8 mouse cellular contexts compared by ENCODE assay signal in the genomic region with DNA sequence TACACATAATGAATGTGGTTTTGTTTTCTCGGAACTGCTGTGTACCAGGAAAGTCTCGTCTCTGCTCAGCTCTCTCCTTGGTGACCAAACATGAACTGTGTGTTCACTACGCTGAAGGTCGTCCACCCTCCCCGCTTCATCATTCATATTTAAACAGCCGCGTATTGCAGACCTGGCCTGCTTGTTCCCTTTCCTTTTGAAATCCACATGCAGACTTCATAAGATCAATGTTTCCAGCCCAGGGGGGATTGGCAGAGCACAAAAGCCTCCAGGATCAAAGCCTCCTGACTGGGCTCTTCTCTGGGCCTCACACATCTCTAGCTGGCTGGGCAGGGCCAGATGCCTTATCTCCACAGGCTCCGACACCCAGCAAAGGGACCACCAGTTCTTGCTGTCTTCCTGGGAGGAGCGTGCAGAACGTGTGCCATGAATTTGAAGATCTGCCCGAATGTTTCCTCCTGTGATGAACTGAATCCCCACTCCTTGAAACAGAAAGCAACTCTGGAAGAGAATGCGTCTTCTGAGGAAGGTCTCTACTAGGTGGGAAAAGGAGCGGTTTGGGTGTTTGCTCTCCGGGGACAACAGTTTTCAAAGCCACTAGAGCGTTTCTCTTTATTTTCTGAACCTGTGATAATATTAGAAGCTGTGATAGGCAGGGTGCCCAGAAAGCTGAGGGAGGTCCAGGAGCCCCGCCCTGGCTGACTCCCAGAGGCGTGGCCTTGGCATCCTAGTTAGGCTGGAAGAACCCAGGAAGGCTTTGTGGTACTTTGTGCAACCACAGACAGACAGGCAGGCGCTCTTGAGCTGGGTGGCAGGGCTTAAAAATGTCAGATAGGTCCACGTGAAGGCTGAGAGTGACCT. TPM values are rescaled to one million over a fixed set of nuclear protein-coding genes. Genes with fewer than 3 reads are reported as not detected.
DNase-seq lines count a peak whose midpoint lies in the region; ATAC-seq and TF ChIP-seq lines count a peak whose summit lies in the region.

No protein-coding gene starts in this region.

- WGBS in liver, embryonic 12.5 days (ENCODE audit: insufficient replicate concordance) = 22% methylated on average over 19 of the region's 19 CpGs

- 0 out of 2 replicates have a peak overlapping the region, but pooled peaks have one; percentile 1 for H3K4me3 ChIP-seq in gastrocnemius, adult 2 months
- peak overlapping the region; percentile 62 for H3K4me3 ChIP-seq in G1E (ENCODE audit: low read depth, low read length)
- peak overlapping the region; percentile 48 for H3K4me3 ChIP-seq in liver, embryonic 12.5 days

- H3K9ac ChIP-seq in liver, embryonic 12.5 days = peak overlapping the region; percentile 64

- peak; percentile 82 for ATAC-seq in G1E (ENCODE audit: extremely low read depth, insufficient number of reproducible peaks, low FRiP score, poor library complexity, severe bottlenecking)
- peak; percentile 90 for ATAC-seq in liver, embryonic 12.5 days

- H3K27ac ChIP-seq in gastrocnemius, adult 2 months = peak overlapping the region; percentile 57
- peak overlapping the region; percentile 97 for H3K27ac ChIP-seq in liver, embryonic 12.5 days

- peak overlapping the region; percentile 74 for H3K4me2 ChIP-seq in liver, embryonic 12.5 days

- no peaks in the 10 kb centered on the region for H3K27me3 ChIP-seq in G1E (ENCODE audit: insufficient read depth, low read length)
- H3K27me3 ChIP-seq in liver, embryonic 12.5 days (replicated peaks) = no peaks in the 10 kb centered on the region

- peaks cover 17% of the 10 kb centered on the region for H3K36me3 ChIP-seq in G1E (replicated peaks)
- peaks cover 17% of the 10 kb centered on the region for H3K36me3 ChIP-seq in liver, embryonic 12.5 days

- peaks cover 15% of the 10 kb centered on the region for H3K9me3 ChIP-seq in G1E (replicated peaks)
- H3K9me3 ChIP-seq in liver, embryonic 12.5 days (replicated peaks) = peaks cover 15% of the 10 kb centered on the region

- no peak for TF ChIP-seq CTCF in gastrocnemius, adult 2 months (IDR thresholded peaks at IDR 0.05)
- TF ChIP-seq CTCF in G1E (IDR thresholded peaks at IDR 0.05; ENCODE audit: low read depth, low read length) = no peak

- peak; percentile 46 for DNase-seq in gastrocnemius, adult 2 months
- no peak for DNase-seq in gastrocnemius, adult 8-10 months (ENCODE audit: low spot score in 2 of 2)
- DNase-seq in G1E (ENCODE audit: low spot score) = peak; percentile 86
- peak; percentile 98 for DNase-seq in heart, adult 11 months
- peak; percentile 59 for DNase-seq in ovary, postnatal 14 days (ENCODE audit: low spot score)
- no peak for DNase-seq in gastrocnemius, postnatal 4 days (ENCODE audit: low spot score in 2 of 2)
- DNase-seq in urinary bladder, adult 18-20 months (ENCODE audit: low spot score in 2 of 2) = no peak

- intact Hi-C loops in gastrocnemius, adult 2 months (cut with DNase I) = loop anchor here (10.0 kb wide), 1 partner anchor 185 kb away; no protein-coding TSS in a partner anchor

- peaks cover 82% of the 10 kb centered on the region for H3K4me1 ChIP-seq in G1E (ENCODE audit: insufficient read depth, low read depth, low read length)
- H3K4me1 ChIP-seq in liver, embryonic 12.5 days = peaks cover 86% of the 10 kb centered on the region

RNA-seq across cellular contexts. Expression of a gene that starts 10.0 kb away (rescaled TPM):
- total RNA-seq in gastrocnemius, adult 2 months (2021) = 1 to 10 TPM; 4.1 to 4.7 TPM
- total RNA-seq in gastrocnemius, adult 8-10 months (2022) = 1 to 10 TPM; 2.9 to 5.0 (median 3.6) TPM
- 24.8 and 27.9 TPM in 2 replicates for total RNA-seq in G1E (2014; fragmentation: Nextera tagmentation)
- total RNA-seq in G1E (2017) = 21.3 and 21.7 TPM in 2 replicates
- polyA plus RNA-seq in G1E (2012) = 29.7 and 31.1 TPM in 2 replicates
- polyA plus RNA-seq in liver, embryonic 12.5 days (2016; fragmentation: Nextera tagmentation; extraction: Ambion mirVana) = 2.1 and 2.5 TPM in 2 replicates
- 10 to 100 TPM; 17.7 to 19.2 TPM for total RNA-seq in gastrocnemius, postnatal 4 days (2021)

RNA-seq across cellular contexts. Expression of a gene that starts 12.9 kb away (rescaled TPM):
- total RNA-seq in gastrocnemius, adult 2 months (2021) = 10 to 100 TPM; 57.2 to 72.1 TPM
- total RNA-seq in gastrocnemius, adult 8-10 months (2022) = 10 to 100 TPM; 57.5 to 66.9 (median 60.3) TPM
- total RNA-seq in G1E (2014; fragmentation: Nextera tagmentation) (227 and 282 TPM in 2 replicates), G1E (2017) (97.4 and 97.9 TPM in 2 replicates)
- 320 and 368 TPM in 2 replicates for polyA plus RNA-seq in G1E (2012)
- 719 and 730 TPM in 2 replicates for polyA plus RNA-seq in liver, embryonic 12.5 days (2016; fragmentation: Nextera tagmentation; extraction: Ambion mirVana)
- total RNA-seq in gastrocnemius, postnatal 4 days (2021) = 10 to 100 TPM; 64.0 to 65.3 TPM

Comparison
In these comparisons a context has a peak if more than half of its experiments do, and no peak if none do; other contexts are left out.
1. DNase-seq: peak in gastrocnemius, adult 2 months (single experiment), G1E (single experiment), heart, adult 11 months (single experiment) and ovary, postnatal 14 days (single experiment); none in gastrocnemius, adult 8-10 months (0 of 2), gastrocnemius, postnatal 4 days (0 of 2) and urinary bladder, adult 18-20 months (0 of 2).
2. H3K4me3 ChIP-seq: peak in every context shown above with its lines; median percentile 62 in G1E; 48 in liver, embryonic 12.5 days; 1 in gastrocnemius, adult 2 months.